Mouse (Mus musculus): ENCODE results near the gene Krtap7-1. TPM values are rescaled to one million over a fixed set of nuclear protein-coding genes. Genes with fewer than 3 reads are reported as not detected.

Gene Krtap7-1
- total RNA-seq (2021) (not detected), polyA plus RNA-seq (2012; rRNA removed) (not detected in 2 replicates)
- long read RNA-seq, result 0 reads

GRCm38 (mm10) chr16:89508223-89508622 lies at the start of gene Krtap7-1:
Krtap7-1 (minus strand) TSS chr16:89508323.
- H3K27ac ChIP-seq, result no peak within 1 kb of the TSS
- no peak for DNase-seq
- no peaks in the 10 kb centered on the region for H3K36me3 ChIP-seq (ENCODE audit: control insufficient read depth, insufficient read depth, low read length)
- no peak for TF ChIP-seq POLR2A (IDR thresholded peaks at IDR 0.05; ENCODE audit: insufficient read depth, low read depth, low read length)
- no peak for TF ChIP-seq CTCF (IDR thresholded peaks at IDR 0.05)
- intact Hi-C loops (cut with DNase I), result no loop called here
- no peaks in the 10 kb centered on the region for H3K27me3 ChIP-seq (ENCODE audit: control insufficient read depth, insufficient read depth, low read length)
- no peaks in the 10 kb centered on the region for H3K79me2 ChIP-seq (replicated peaks; ENCODE audit: control insufficient read depth, insufficient read depth, low read length)
- no peak within 1 kb of the TSS for H3K4me3 ChIP-seq
- no peak within 1 kb of the TSS for H3K9ac ChIP-seq (ENCODE audit: low read depth, low read length)
- 74% methylated on average over 4 of the region's 4 CpGs for WGBS
- H3K4me1 ChIP-seq (ENCODE audit: control insufficient read depth, insufficient read depth, low read length), result no peaks in the 10 kb centered on the region

- no peak for DNase-seq
- TF ChIP-seq POLR2A (IDR thresholded peaks at IDR 0.05; ENCODE audit: insufficient read depth, low read depth, low read length) (no peak), CTCF (IDR thresholded peaks at IDR 0.05) (no peak), EP300 (IDR thresholded peaks at IDR 0.05; ENCODE audit: insufficient read depth, low read depth, low read length) (no peak)
- no peaks in the 10 kb centered on the region for H3K27me3 ChIP-seq (ENCODE audit: control insufficient read depth, insufficient read depth, low read length)
- no peaks in the 10 kb centered on the region for H3K36me3 ChIP-seq (ENCODE audit: control insufficient read depth, insufficient read depth, low read length)
- H3K4me1 ChIP-seq (ENCODE audit: control insufficient read depth, insufficient read depth, low read length), result no peaks in the 10 kb centered on the region
- no peaks in the 10 kb centered on the region for H3K79me2 ChIP-seq (replicated peaks; ENCODE audit: control insufficient read depth, insufficient read depth, low read length)
- no peak overlapping the region for H3K9ac ChIP-seq (ENCODE audit: low read depth, low read length)
- no peak overlapping the region for H3K27ac ChIP-seq
- intact Hi-C loops (cut with DNase I), result no loop called here
- H3K4me3 ChIP-seq, result no peak overlapping the region
Measured at GRCm38 (mm10) chr16:89550298-89550697, 42.2 kb upstream of the Krtap7-1 start.

- H3K36me3 ChIP-seq (ENCODE audit: control insufficient read depth, insufficient read depth, low read length), result no peaks in the 10 kb centered on the region
- DNase-seq, result no peak
- H3K4me3 ChIP-seq, result no peak overlapping the region
- no peak overlapping the region for H3K9ac ChIP-seq (ENCODE audit: low read depth, low read length)
- H3K4me1 ChIP-seq (ENCODE audit: control insufficient read depth, insufficient read depth, low read length), result no peaks in the 10 kb centered on the region
- H3K79me2 ChIP-seq (replicated peaks; ENCODE audit: control insufficient read depth, insufficient read depth, low read length), result no peaks in the 10 kb centered on the region
- 83% methylated on average over 5 of the region's 5 CpGs for WGBS
- no peaks in the 10 kb centered on the region for H3K27me3 ChIP-seq (ENCODE audit: control insufficient read depth, insufficient read depth, low read length)
- intact Hi-C loops (cut with DNase I), result no loop called here
- no peak for TF ChIP-seq POLR2A (IDR thresholded peaks at IDR 0.05; ENCODE audit: insufficient read depth, low read depth, low read length)
- no peak for TF ChIP-seq CTCF (IDR thresholded peaks at IDR 0.05)
- TF ChIP-seq EP300 (IDR thresholded peaks at IDR 0.05; ENCODE audit: insufficient read depth, low read depth, low read length), result no peak
- no peak overlapping the region for H3K27ac ChIP-seq
Measured at GRCm38 (mm10) chr16:89538031-89538484, 29.9 kb upstream of the Krtap7-1 start.

- 93% methylated on average over 6 of the region's 6 CpGs for WGBS
- Histone ChIP-seq H3K4me1 (ENCODE audit: control insufficient read depth, insufficient read depth, low read length) (no peaks in the 10 kb centered on the region), H3K27me3 (ENCODE audit: control insufficient read depth, insufficient read depth, low read length) (no peaks in the 10 kb centered on the region), H3K79me2 (replicated peaks; ENCODE audit: control insufficient read depth, insufficient read depth, low read length) (no peaks in the 10 kb centered on the region), H3K36me3 (ENCODE audit: control insufficient read depth, insufficient read depth, low read length) (no peaks in the 10 kb centered on the region), H3K27ac (no peak overlapping the region), H3K4me3 (no peak overlapping the region), H3K9ac (ENCODE audit: low read depth, low read length) (no peak overlapping the region)
- TF ChIP-seq CTCF (IDR thresholded peaks at IDR 0.05) (no peak), POLR2A (IDR thresholded peaks at IDR 0.05; ENCODE audit: insufficient read depth, low read depth, low read length) (no peak), EP300 (IDR thresholded peaks at IDR 0.05; ENCODE audit: insufficient read depth, low read depth, low read length) (no peak)
- no peak for DNase-seq
- intact Hi-C loops (cut with DNase I), result no loop called here
Measured at GRCm38 (mm10) chr16:89537349-89537748, 29.2 kb upstream of the Krtap7-1 start.

GRCm38 (mm10) chr16:89530547-89530946 lies 22.4 kb upstream of the Krtap7-1 start:
- Histone ChIP-seq H3K9ac (ENCODE audit: low read depth, low read length) (no peak overlapping the region), H3K27ac (no peak overlapping the region), H3K4me3 (no peak overlapping the region), H3K4me1 (ENCODE audit: control insufficient read depth, insufficient read depth, low read length) (no peaks in the 10 kb centered on the region), H3K36me3 (ENCODE audit: control insufficient read depth, insufficient read depth, low read length) (no peaks in the 10 kb centered on the region), H3K79me2 (replicated peaks; ENCODE audit: control insufficient read depth, insufficient read depth, low read length) (no peaks in the 10 kb centered on the region), H3K27me3 (ENCODE audit: control insufficient read depth, insufficient read depth, low read length) (no peaks in the 10 kb centered on the region)
- no peak for DNase-seq
- 55% methylated on average over 7 of the region's 7 CpGs for WGBS
- intact Hi-C loops (cut with DNase I), result no loop called here
- TF ChIP-seq POLR2A (IDR thresholded peaks at IDR 0.05; ENCODE audit: insufficient read depth, low read depth, low read length), result no peak
- no peak for TF ChIP-seq EP300 (IDR thresholded peaks at IDR 0.05; ENCODE audit: insufficient read depth, low read depth, low read length)
- no peak for TF ChIP-seq CTCF (IDR thresholded peaks at IDR 0.05)

- no peak for DNase-seq
- TF ChIP-seq POLR2A (IDR thresholded peaks at IDR 0.05; ENCODE audit: insufficient read depth, low read depth, low read length), result no peak
- H3K27me3 ChIP-seq (ENCODE audit: control insufficient read depth, insufficient read depth, low read length), result no peaks in the 10 kb centered on the region
- H3K4me3 ChIP-seq, result no peak overlapping the region
- H3K36me3 ChIP-seq (ENCODE audit: control insufficient read depth, insufficient read depth, low read length), result no peaks in the 10 kb centered on the region
- 77% methylated on average over 7 of the region's 7 CpGs for WGBS
- intact Hi-C loops (cut with DNase I), result loop anchor here (10.0 kb wide), 1 partner anchor 235 kb away; no protein-coding TSS in a partner anchor
- no peak overlapping the region for H3K27ac ChIP-seq
- no peak overlapping the region for H3K9ac ChIP-seq (ENCODE audit: low read depth, low read length)
- no peaks in the 10 kb centered on the region for H3K4me1 ChIP-seq (ENCODE audit: control insufficient read depth, insufficient read depth, low read length)
- no peaks in the 10 kb centered on the region for H3K79me2 ChIP-seq (replicated peaks; ENCODE audit: control insufficient read depth, insufficient read depth, low read length)
Measured at GRCm38 (mm10) chr16:89529846-89530245, 21.7 kb upstream of the Krtap7-1 start.
